Mouse (Mus musculus) urinary bladder, adult 18-20 months (tissue): ENCODE data around the gene Zbtb16.

Experiments used
- DNase-seq, 2 experiments: peaks; one replicate each; pipeline ENCODE4 v3.0.0; 2022; ENCODE audit warnings: low spot score in 2 of 2, mixed read lengths in 2 of 2

Gene Zbtb16

GRCm38 (mm10) chr9:48835631-48836565 is at the start of gene Zbtb16:
TSS of gene Zbtb16 (minus strand) at chr9:48836222.
- DNase-seq: peak; percentile 69 to 82

- no peak for DNase-seq
Observed at GRCm38 (mm10) chr9:48872896-48873295, 36.9 kb upstream of the Zbtb16 start.

- DNase-seq: no peak
Observed at GRCm38 (mm10) chr9:48866523-48867121, 30.6 kb upstream of the Zbtb16 start.

GRCm38 (mm10) chr9:48865235-48865634 is 29.2 kb upstream of the Zbtb16 start:
- DNase-seq: no peak

- DNase-seq: no peak
Observed at GRCm38 (mm10) chr9:48861481-48861880, 25.5 kb upstream of the Zbtb16 start.

- peak; percentile 47 to 62 for DNase-seq
Observed at GRCm38 (mm10) chr9:48860526-48860845, 24.5 kb upstream of the Zbtb16 start.

GRCm38 (mm10) chr9:48859828-48860525 is 24.0 kb upstream of the Zbtb16 start:
- DNase-seq: no peak

- no peak for DNase-seq
Observed at GRCm38 (mm10) chr9:48857944-48858343, 21.9 kb upstream of the Zbtb16 start.

GRCm38 (mm10) chr9:48856240-48856639 is 20.2 kb upstream of the Zbtb16 start:
- no peak for DNase-seq

GRCm38 (mm10) chr9:48849531-48849930 is 13.5 kb upstream of the Zbtb16 start:
- DNase-seq: no peak

GRCm38 (mm10) chr9:48839568-48839967 is 3.5 kb upstream of the Zbtb16 start:
- DNase-seq: no peak

- DNase-seq: no peak
Observed at GRCm38 (mm10) chr9:48838346-48838745, 2.3 kb upstream of the Zbtb16 start.

GRCm38 (mm10) chr9:48837181-48837580 is 1.2 kb upstream of the Zbtb16 start:
- DNase-seq: no peak

- DNase-seq: no peak
Observed at GRCm38 (mm10) chr9:48836566-48836930, 526 bp upstream of the Zbtb16 start.

- DNase-seq: peak in 1 of 2 experiments; percentile 69
Observed at GRCm38 (mm10) chr9:48834541-48835411, 1.2 kb downstream of the Zbtb16 start.

GRCm38 (mm10) chr9:48834006-48834405 is 2.0 kb downstream of the Zbtb16 start:
- no peak for DNase-seq

GRCm38 (mm10) chr9:48833493-48833892 is 2.5 kb downstream of the Zbtb16 start:
- DNase-seq: no peak

- DNase-seq: no peak
Observed at GRCm38 (mm10) chr9:48832473-48833100, 3.4 kb downstream of the Zbtb16 start.

GRCm38 (mm10) chr9:48831560-48832460 is 4.2 kb downstream of the Zbtb16 start:
- DNase-seq: no peak

GRCm38 (mm10) chr9:48828839-48829238 is 7.2 kb downstream of the Zbtb16 start:
- DNase-seq: no peak
